Mouse (Mus musculus) erythroblast, embryonic 14.5 days (primary cell): ENCODE measurements around the gene Abhd14b.

Source experiments
- GATA1 ChIP-seq: IDR thresholded peaks from 2 replicates; pipeline ENCODE4 v1.6.1; 2012; ENCODE audit warnings: low read length, inconsistent platforms, mixed read lengths
- TAL1 ChIP-seq: IDR thresholded peaks from 3 replicates; pipeline ENCODE4 v1.6.1; 2012; ENCODE audit warnings: low read length, inconsistent platforms, mixed read lengths

- TF ChIP-seq GATA1 (no peak), TAL1 (no peak)
Measured at GRCm38 (mm10) chr9:106417841-106418625, 29.2 kb upstream of the Abhd14b start.
